Mouse (Mus musculus): ENCODE data around the gene Tnfsf15.

GRCm38 (mm10) chr4:63772514-63772913, 27.6 kb upstream of the Tnfsf15 start:
- TF ChIP-seq CTCF (IDR thresholded peaks at IDR 0.05; ENCODE audit: control insufficient read depth, insufficient read depth, insufficient replicate concordance, low read depth, low read length), result no peak
- no peak for TF ChIP-seq POLR2A (IDR thresholded peaks at IDR 0.05; ENCODE audit: control insufficient read depth, low read depth, low read length)

Data from testis, adult 2 months (tissue).